Mouse (Mus musculus): ENCODE measurements around the gene Josd2. TPM values are rescaled to one million over a fixed set of nuclear protein-coding genes. Genes with fewer than 3 reads are reported as not detected.

Josd2 gene
- polyA plus RNA-seq, 1 experiment from 2014 or later: 63.1 TPM

DNA sequence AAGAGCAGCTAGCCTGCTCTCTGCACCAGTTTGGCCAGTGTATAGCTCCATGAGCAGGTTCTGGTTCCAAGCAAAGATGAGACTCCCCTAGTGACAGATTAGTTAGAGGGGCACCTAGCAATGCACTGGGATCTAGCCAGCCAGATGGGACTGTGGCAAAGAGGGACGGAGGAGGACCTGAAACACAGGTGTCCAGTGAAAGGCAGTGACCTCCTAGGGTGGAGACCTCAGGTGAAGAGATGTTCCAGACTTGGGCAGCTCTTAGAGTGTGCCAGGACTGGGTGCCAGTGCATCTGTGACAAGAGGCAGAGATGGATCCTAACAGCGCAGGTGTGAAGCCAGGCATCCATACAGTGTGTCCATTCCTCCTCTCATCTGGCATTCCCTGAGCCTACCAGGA is 28.1 kb upstream of the Josd2 start:
- WGBS (ENCODE audit: insufficient replicate concordance): 64% methylated on average over 2 of the region's 2 CpGs
- Histone ChIP-seq H3K9me3 (ENCODE audit: low read length) (no peaks in the 10 kb centered on the region), H3K4me3 (ENCODE audit: low read depth, low read length) (no peak overlapping the region), H3K4me1 (ENCODE audit: insufficient read depth) (no peaks in the 10 kb centered on the region), H3K27me3 (ENCODE audit: insufficient read depth, low read length) (peaks cover 68% of the 10 kb centered on the region), H3K9ac (replicated peaks) (no peak overlapping the region), H3K4me2 (ENCODE audit: low read depth, low read length) (no peak overlapping the region), H3K36me3 (replicated peaks; ENCODE audit: insufficient read depth, low read length) (no peaks in the 10 kb centered on the region), H3K27ac (ENCODE audit: low read depth) (no peak overlapping the region)
- TF ChIP-seq CTCF (IDR thresholded peaks at IDR 0.05; ENCODE audit: low read depth) (no peak), EP300 (IDR thresholded peaks at IDR 0.05; ENCODE audit: low read depth) (no peak)
- DNase-seq (no peak), ATAC-seq (no peak)

DNA sequence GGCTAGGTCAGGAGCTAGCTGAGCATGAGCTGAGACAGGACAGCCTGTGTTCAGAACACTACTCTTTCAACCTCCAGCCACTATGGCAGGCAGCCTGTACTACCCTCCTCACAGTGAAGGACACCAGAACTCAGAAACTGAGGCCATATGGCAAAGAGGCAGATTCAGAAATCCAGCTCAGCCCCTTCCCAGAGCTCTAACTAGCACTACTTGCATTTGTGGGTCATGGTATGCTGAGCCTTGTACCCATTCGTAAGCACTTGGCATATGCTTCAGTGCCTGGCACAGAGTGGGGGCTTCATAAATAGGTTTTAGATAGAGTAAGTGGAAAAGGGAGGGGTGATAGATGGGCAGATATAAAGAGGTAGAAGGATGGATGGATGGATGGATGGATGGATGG is 27.3 kb upstream of the Josd2 start:
- Histone ChIP-seq H3K4me2 (ENCODE audit: low read depth, low read length) (no peak overlapping the region), H3K27ac (ENCODE audit: low read depth) (no peak overlapping the region), H3K4me3 (ENCODE audit: low read depth, low read length) (no peak overlapping the region), H3K9me3 (ENCODE audit: low read length) (no peaks in the 10 kb centered on the region), H3K27me3 (ENCODE audit: insufficient read depth, low read length) (peaks cover 71% of the 10 kb centered on the region), H3K9ac (replicated peaks) (no peak overlapping the region), H3K36me3 (replicated peaks; ENCODE audit: insufficient read depth, low read length) (no peaks in the 10 kb centered on the region), H3K4me1 (ENCODE audit: insufficient read depth) (no peaks in the 10 kb centered on the region)
- 71% methylated on average over 1 of the region's 1 CpGs for WGBS (ENCODE audit: insufficient replicate concordance)
- DNase-seq: no peak
- TF ChIP-seq CTCF (IDR thresholded peaks at IDR 0.05; ENCODE audit: low read depth): no peak
- ATAC-seq: no peak

DNA sequence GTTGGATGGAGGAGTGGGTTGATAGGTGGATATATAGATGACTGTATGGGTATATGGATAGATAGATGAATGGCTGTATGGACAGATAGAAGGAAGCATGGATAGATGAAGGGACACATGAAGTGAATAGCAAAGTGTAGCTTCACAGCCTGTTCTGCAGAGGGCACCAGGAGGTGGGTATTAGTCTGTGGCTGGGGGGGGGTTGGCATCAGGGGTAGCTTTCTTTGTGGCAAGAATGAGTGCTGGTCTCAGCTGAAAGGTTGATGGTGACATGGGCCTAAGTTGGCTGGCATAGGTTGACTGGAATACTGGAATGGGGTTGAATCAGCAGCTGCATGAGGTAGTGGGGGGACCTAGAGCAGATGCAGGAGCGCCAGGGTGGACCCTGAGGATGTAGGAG is 26.6 kb upstream of the Josd2 start:
- H3K27me3 ChIP-seq (ENCODE audit: insufficient read depth, low read length): peaks cover 73% of the 10 kb centered on the region
- no peak overlapping the region for H3K27ac ChIP-seq (ENCODE audit: low read depth)
- DNase-seq (no peak), ATAC-seq (no peak)
- no peaks in the 10 kb centered on the region for H3K4me1 ChIP-seq (ENCODE audit: insufficient read depth)
- H3K4me3 ChIP-seq (ENCODE audit: low read depth, low read length): no peak overlapping the region
- H3K36me3 ChIP-seq (replicated peaks; ENCODE audit: insufficient read depth, low read length): no peaks in the 10 kb centered on the region
- no peak overlapping the region for H3K4me2 ChIP-seq (ENCODE audit: low read depth, low read length)
- WGBS (ENCODE audit: insufficient replicate concordance): no CpG with 5 or more reads among the region's 1 CpGs
- no peak for TF ChIP-seq EP300 (IDR thresholded peaks at IDR 0.05; ENCODE audit: low read depth)
- TF ChIP-seq CTCF (IDR thresholded peaks at IDR 0.05; ENCODE audit: low read depth): no peak
- H3K9me3 ChIP-seq (ENCODE audit: low read length): no peaks in the 10 kb centered on the region
- no peak overlapping the region for H3K9ac ChIP-seq (replicated peaks)

DNA sequence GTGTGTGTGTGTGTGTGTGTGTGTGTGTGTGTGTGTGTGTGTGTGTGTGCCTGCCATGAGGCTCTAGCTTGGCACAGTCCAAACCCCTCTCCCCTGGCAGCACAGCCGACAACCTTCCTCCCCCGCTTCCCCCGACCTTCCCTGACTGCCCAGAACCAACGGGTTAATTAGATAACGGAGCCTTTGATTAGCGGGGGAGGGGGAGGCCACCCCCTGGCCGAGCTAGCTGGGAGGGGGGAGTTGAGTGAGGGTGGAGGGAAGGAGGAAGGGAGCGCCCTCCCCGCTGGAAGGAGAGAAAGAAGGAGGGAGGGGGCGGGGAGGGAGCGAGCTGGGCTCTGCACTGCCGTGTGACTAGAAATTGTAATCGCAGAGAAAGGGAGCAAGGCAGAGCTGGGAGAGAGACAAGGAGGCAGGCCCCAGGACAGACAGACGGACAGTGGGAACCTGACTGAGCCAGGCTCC is 26.1 kb upstream of the Josd2 start:
- no peak overlapping the region for H3K4me2 ChIP-seq (ENCODE audit: low read depth, low read length)
- WGBS (ENCODE audit: insufficient replicate concordance): under 1% methylated on average over 10 of the region's 14 CpGs
- H3K4me3 ChIP-seq (ENCODE audit: low read depth, low read length): no peak overlapping the region
- no peak overlapping the region for H3K9ac ChIP-seq (replicated peaks)
- DNase-seq (no peak), ATAC-seq (no peak)
- no peaks in the 10 kb centered on the region for H3K36me3 ChIP-seq (replicated peaks; ENCODE audit: insufficient read depth, low read length)
- TF ChIP-seq EP300 (IDR thresholded peaks at IDR 0.05; ENCODE audit: low read depth): no peak
- TF ChIP-seq CTCF (IDR thresholded peaks at IDR 0.05; ENCODE audit: low read depth): no peak
- no peak overlapping the region for H3K27ac ChIP-seq (ENCODE audit: low read depth)
- H3K27me3 ChIP-seq (ENCODE audit: insufficient read depth, low read length): peaks cover 77% of the 10 kb centered on the region
- no peaks in the 10 kb centered on the region for H3K9me3 ChIP-seq (ENCODE audit: low read length)
- H3K4me1 ChIP-seq (ENCODE audit: insufficient read depth): no peaks in the 10 kb centered on the region

DNA sequence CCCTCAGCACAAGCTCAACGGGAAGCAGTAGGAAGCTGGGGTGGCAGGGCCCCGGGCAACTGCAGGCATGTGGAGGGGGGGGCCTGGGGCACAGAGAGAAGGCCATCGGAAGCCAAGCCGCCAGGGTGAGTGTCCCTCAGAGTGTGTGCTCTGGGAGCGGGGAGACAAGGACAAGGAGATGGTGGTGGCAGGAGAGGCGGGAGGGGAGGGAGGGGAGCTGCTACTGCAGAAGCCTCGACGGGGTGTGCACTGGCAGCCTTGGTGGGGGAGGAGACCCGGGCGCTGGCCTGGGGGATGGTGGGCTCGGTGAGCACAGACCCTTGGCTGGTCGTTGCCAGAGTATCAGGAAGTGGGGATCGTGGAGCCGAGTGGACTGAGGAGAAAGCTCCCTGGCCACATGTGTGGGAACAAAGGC is 25.4 kb upstream of the Josd2 start:
- H3K27ac ChIP-seq (ENCODE audit: low read depth): no peak overlapping the region
- no peak overlapping the region for H3K4me3 ChIP-seq (ENCODE audit: low read depth, low read length)
- H3K36me3 ChIP-seq (replicated peaks; ENCODE audit: insufficient read depth, low read length): no peaks in the 10 kb centered on the region
- H3K4me1 ChIP-seq (ENCODE audit: insufficient read depth): no peaks in the 10 kb centered on the region
- H3K9me3 ChIP-seq (ENCODE audit: low read length): no peaks in the 10 kb centered on the region
- 0% methylated on average over 7 of the region's 14 CpGs for WGBS (ENCODE audit: insufficient replicate concordance)
- no peak overlapping the region for H3K4me2 ChIP-seq (ENCODE audit: low read depth, low read length)
- no peak for ATAC-seq
- H3K27me3 ChIP-seq (ENCODE audit: insufficient read depth, low read length): peaks cover 77% of the 10 kb centered on the region
- no peak overlapping the region for H3K9ac ChIP-seq (replicated peaks)
- no peak for DNase-seq
- TF ChIP-seq CTCF (IDR thresholded peaks at IDR 0.05; ENCODE audit: low read depth): no peak
- TF ChIP-seq EP300 (IDR thresholded peaks at IDR 0.05; ENCODE audit: low read depth): no peak

DNA sequence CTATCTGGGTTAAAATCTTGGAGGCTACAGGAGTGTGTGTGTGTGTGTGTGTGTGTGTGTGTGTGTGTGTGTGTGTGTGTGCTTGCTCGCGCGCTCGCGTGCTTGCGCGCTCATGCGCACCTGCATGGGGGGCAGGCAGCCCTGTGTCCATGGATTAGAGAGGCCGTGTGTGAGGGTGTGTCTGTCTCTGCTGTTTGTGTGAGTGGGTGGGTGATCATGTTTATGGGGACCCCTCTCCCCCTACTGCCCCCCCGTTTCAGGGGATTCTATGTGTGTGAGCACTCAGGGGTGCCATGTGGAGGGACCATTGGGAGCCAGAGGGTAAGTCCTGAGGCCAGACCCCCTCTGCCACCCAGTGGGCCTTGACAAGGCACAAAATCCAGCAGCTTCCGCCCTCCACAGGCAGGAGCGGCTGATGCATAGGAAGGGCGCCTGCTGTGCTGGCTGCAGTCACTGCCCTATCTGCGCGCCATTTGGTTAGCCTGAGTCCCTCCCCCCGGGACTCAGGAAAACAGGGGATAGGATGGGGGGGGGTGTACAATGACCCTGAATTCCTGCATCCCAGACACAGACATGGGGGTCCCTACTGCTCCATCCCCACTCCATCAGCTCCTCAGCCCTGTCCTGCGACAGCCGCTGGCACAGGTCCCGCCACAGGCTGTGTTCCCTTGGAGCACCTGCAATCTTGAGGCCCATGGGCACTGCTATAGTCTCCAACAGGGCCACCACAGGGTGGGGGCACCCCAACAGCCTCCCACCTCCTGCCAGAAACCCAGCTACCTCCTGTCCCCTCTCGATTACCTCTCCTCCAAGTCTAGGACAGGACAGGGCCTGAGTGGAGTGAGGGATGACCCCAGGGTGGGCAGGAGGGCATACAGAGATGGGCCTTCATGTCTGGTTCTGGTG is 24.3 kb upstream of the Josd2 start:
- WGBS (ENCODE audit: insufficient replicate concordance): 11% methylated on average over 20 of the region's 20 CpGs
- Histone ChIP-seq H3K27ac (ENCODE audit: low read depth) (no peak overlapping the region), H3K36me3 (replicated peaks; ENCODE audit: insufficient read depth, low read length) (no peaks in the 10 kb centered on the region), H3K27me3 (ENCODE audit: insufficient read depth, low read length) (peaks cover 70% of the 10 kb centered on the region), H3K4me3 (ENCODE audit: low read depth, low read length) (no peak overlapping the region), H3K4me1 (ENCODE audit: insufficient read depth) (no peaks in the 10 kb centered on the region), H3K9ac (replicated peaks) (no peak overlapping the region), H3K9me3 (ENCODE audit: low read length) (no peaks in the 10 kb centered on the region), H3K4me2 (ENCODE audit: low read depth, low read length) (no peak overlapping the region)
- DNase-seq (no peak), ATAC-seq (no peak)
- TF ChIP-seq EP300 (IDR thresholded peaks at IDR 0.05; ENCODE audit: low read depth) (no peak), CTCF (IDR thresholded peaks at IDR 0.05; ENCODE audit: low read depth) (no peak)
